8 mouse cellular contexts compared by ENCODE assay signal in the genomic region with DNA sequence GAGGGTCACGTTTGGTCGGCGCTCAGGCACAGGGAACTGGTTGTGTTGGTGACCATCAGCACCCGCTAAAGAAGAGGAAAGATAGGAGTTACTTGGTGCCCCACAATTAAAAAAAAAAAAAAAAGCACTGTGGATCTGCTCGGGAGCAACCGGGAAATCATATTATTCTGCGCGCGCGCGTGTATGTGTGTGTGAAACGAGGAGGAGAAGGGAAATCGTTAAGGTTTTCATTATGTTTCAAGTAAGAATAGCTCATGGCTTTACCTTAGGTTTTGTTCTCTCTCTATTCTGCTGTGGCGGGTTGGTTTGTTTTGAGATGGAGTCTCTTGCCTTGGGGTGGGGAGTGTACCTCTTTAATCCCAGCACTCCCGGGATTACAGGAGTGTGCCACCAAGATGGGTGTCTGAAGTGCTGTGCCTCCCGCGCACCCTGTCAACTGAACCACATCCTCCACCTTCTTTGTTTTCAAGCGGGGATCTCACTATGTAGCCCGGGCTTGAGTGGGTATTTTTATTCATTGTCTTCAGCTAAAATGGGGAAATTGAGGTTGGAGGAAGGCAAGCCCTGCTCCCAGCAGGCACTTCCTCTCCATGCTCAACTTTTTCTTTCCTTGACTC. TPM values are rescaled to one million over a fixed set of nuclear protein-coding genes. Genes with fewer than 3 reads are reported as not detected.
A peak's percentile ranks its signal among the peaks of the same experiment; 100 is the strongest.
DNase-seq lines count a peak whose midpoint lies in the region; ATAC-seq and TF ChIP-seq lines count a peak whose summit lies in the region.

No protein-coding gene starts in this region.

- H3K4me2 ChIP-seq in heart, embryonic 15.5 days = peak overlapping the region; percentile 88
- peak overlapping the region; percentile 100 for H3K4me2 ChIP-seq in forebrain, embryonic 13.5 days
- peak overlapping the region; percentile 93 for H3K4me2 ChIP-seq in liver, embryonic 14.5 days (ENCODE audit: low read depth)

- WGBS in heart, embryonic 15.5 days = 5% methylated on average over 19 of the region's 19 CpGs
- WGBS in forebrain, embryonic 13.5 days = 3% methylated on average over 19 of the region's 19 CpGs
- under 1% methylated on average over 19 of the region's 19 CpGs for WGBS in liver, embryonic 14.5 days (ENCODE audit: insufficient replicate concordance)

- H3K36me3 ChIP-seq in heart, embryonic 15.5 days = peaks cover 5% of the 10 kb centered on the region
- peaks cover 31% of the 10 kb centered on the region for H3K36me3 ChIP-seq in G1E (replicated peaks)
- peaks cover 19% of the 10 kb centered on the region for H3K36me3 ChIP-seq in forebrain, embryonic 13.5 days (ENCODE audit: poor library complexity, severe bottlenecking)
- H3K36me3 ChIP-seq in liver, embryonic 14.5 days (replicated peaks; ENCODE audit: control insufficient read depth, insufficient read depth, low read depth) = peaks cover 6% of the 10 kb centered on the region; the same call in 1 of the 2 replicates

- no peak for TF ChIP-seq EP300 in liver, embryonic 14.5 days (IDR thresholded peaks at IDR 0.05; ENCODE audit: low read depth)

- no peak for DNase-seq in heart, postnatal 25 days (ENCODE audit: low spot score)
- DNase-seq in G1E (ENCODE audit: low spot score) = peak; percentile 39
- DNase-seq in liver, embryonic 14.5 days (ENCODE audit: low read depth in 3 of 3, low spot score in 3 of 3) = no peak
- peak; percentile 39 for DNase-seq in thymus, postnatal 14 days
- no peak for DNase-seq in MN1 (ENCODE audit: low spot score)
- DNase-seq in natural killer cell, adult 2 months (ENCODE audit: low spot score in 2 of 2) = no peak

- no peaks in the 10 kb centered on the region for H3K27me3 ChIP-seq in heart, embryonic 15.5 days
- 0 out of 2 replicates have a peak, but pooled peaks cover 3% of the 10 kb centered on the region for H3K27me3 ChIP-seq in G1E (ENCODE audit: insufficient read depth, low read length)
- H3K27me3 ChIP-seq in forebrain, embryonic 13.5 days = no peaks in the 10 kb centered on the region
- H3K27me3 ChIP-seq in liver, embryonic 14.5 days (ENCODE audit: control insufficient read depth, insufficient read depth, low read length) = no peaks in the 10 kb centered on the region

- H3K4me3 ChIP-seq in heart, embryonic 15.5 days = peak overlapping the region; percentile 74
- H3K4me3 ChIP-seq in G1E (ENCODE audit: low read depth, low read length) = peak overlapping the region; percentile 82
- peak overlapping the region; percentile 86 for H3K4me3 ChIP-seq in forebrain, embryonic 13.5 days
- H3K4me3 ChIP-seq in liver, embryonic 14.5 days (ENCODE audit: insufficient read depth in 1 of 2, low read depth in 2 of 2, low read length in 2 of 2) = peak overlapping the region; percentile 73 to 90

- peak overlapping the region; percentile 63 for H3K9ac ChIP-seq in heart, embryonic 15.5 days
- peak overlapping the region; percentile 94 for H3K9ac ChIP-seq in forebrain, embryonic 13.5 days
- H3K9ac ChIP-seq in liver, embryonic 14.5 days (replicated peaks) = peak overlapping the region; percentile 91

- no peak for TF ChIP-seq CTCF in G1E (IDR thresholded peaks at IDR 0.05; ENCODE audit: low read depth, low read length)
- no peak for TF ChIP-seq CTCF in liver, embryonic 14.5 days (IDR thresholded peaks at IDR 0.05; ENCODE audit: low read depth)

- intact Hi-C loops in heart, postnatal 25 days (cut with DNase I) = no loop called here

- no peaks in the 10 kb centered on the region for H3K9me3 ChIP-seq in heart, embryonic 15.5 days (replicated peaks)
- H3K9me3 ChIP-seq in G1E (replicated peaks) = no peaks in the 10 kb centered on the region
- H3K9me3 ChIP-seq in forebrain, embryonic 13.5 days (replicated peaks) = no peaks in the 10 kb centered on the region
- H3K9me3 ChIP-seq in liver, embryonic 14.5 days (ENCODE audit: control insufficient read depth, low read length) = no peaks in the 10 kb centered on the region

- no peak for ATAC-seq in heart, embryonic 15.5 days (replicated peaks; ENCODE audit: insufficient number of reproducible peaks, insufficient read depth, low FRiP score, low read depth)
- no peak for ATAC-seq in G1E (ENCODE audit: extremely low read depth, insufficient number of reproducible peaks, low FRiP score, poor library complexity, severe bottlenecking)
- ATAC-seq in forebrain, embryonic 13.5 days = no peak
- ATAC-seq in liver, embryonic 14.5 days (ENCODE audit: insufficient read depth) = no peak

- H3K27ac ChIP-seq in heart, embryonic 15.5 days = peak overlapping the region; percentile 87
- peak overlapping the region; percentile 78; the same call in 1 of the 2 replicates for H3K27ac ChIP-seq in forebrain, embryonic 13.5 days
- H3K27ac ChIP-seq in liver, embryonic 14.5 days = peak overlapping the region; percentile 76

- peaks cover 53% of the 10 kb centered on the region for H3K4me1 ChIP-seq in heart, embryonic 15.5 days (replicated peaks)
- H3K4me1 ChIP-seq in G1E (ENCODE audit: insufficient read depth, low read depth, low read length) = peaks cover 43% of the 10 kb centered on the region
- peaks cover 45% of the 10 kb centered on the region for H3K4me1 ChIP-seq in forebrain, embryonic 13.5 days
- H3K4me1 ChIP-seq in liver, embryonic 14.5 days (replicated peaks; ENCODE audit: control insufficient read depth in 2 of 2, insufficient read depth in 2 of 2, low read length in 1 of 2) = peaks cover 11 to 20% of the 10 kb centered on the region in 2 experiments

RNA-seq across cellular contexts. Expression of a gene that starts 0.8 kb away (rescaled TPM):
- 33.4 and 48.1 TPM in 2 replicates for polyA plus RNA-seq in heart, embryonic 15.5 days (2015; fragmentation: Nextera tagmentation; extraction: Ambion mirVana)
- total RNA-seq in heart, postnatal 25 days (2021) = 10 to 100 TPM; 76.0 to 77.1 TPM
- total RNA-seq in G1E (2014; fragmentation: Nextera tagmentation) = 17.9 and 25.1 TPM in 2 replicates
- 7.5 and 8.9 TPM in 2 replicates for total RNA-seq in G1E (2017)
- polyA plus RNA-seq in G1E (2012) = 14.3 and 18.8 TPM in 2 replicates
- polyA plus RNA-seq in forebrain, embryonic 13.5 days (2015; fragmentation: Nextera tagmentation; extraction: Ambion mirVana) = 60.5 and 70.6 TPM in 2 replicates
- polyA plus RNA-seq in liver, embryonic 14.5 days (2012; rRNA removed) = 15.4 and 16.8 TPM in 2 replicates
- 14.9 and 18.2 TPM in 2 replicates for polyA plus RNA-seq in liver, embryonic 14.5 days (2014; fragmentation: Nextera tagmentation; extraction: Ambion mirVana)

RNA-seq across cellular contexts. Expression of a gene that starts 14.0 kb away (rescaled TPM):
- 0.65 and 1.2 TPM in 2 replicates for polyA plus RNA-seq in heart, embryonic 15.5 days (2015; fragmentation: Nextera tagmentation; extraction: Ambion mirVana)
- total RNA-seq in heart, postnatal 25 days (2021) = under 1 TPM; 0.11 to 0.21 TPM
- not detected in 2 replicates for total RNA-seq in G1E (2014; fragmentation: Nextera tagmentation)
- 0.11 TPM in 1 of 2 replicates, not detected in the other for total RNA-seq in G1E (2017)
- not detected in 2 replicates for polyA plus RNA-seq in G1E (2012)
- 0.21 and 0.31 TPM in 2 replicates for polyA plus RNA-seq in forebrain, embryonic 13.5 days (2015; fragmentation: Nextera tagmentation; extraction: Ambion mirVana)
- 0.92 and 1.3 TPM in 2 replicates for polyA plus RNA-seq in liver, embryonic 14.5 days (2012; rRNA removed)
- polyA plus RNA-seq in liver, embryonic 14.5 days (2014; fragmentation: Nextera tagmentation; extraction: Ambion mirVana) = 1.8 and 3.0 TPM in 2 replicates

RNA-seq across cellular contexts. Expression of a gene that starts 23.8 kb away (rescaled TPM):
- 9.5 and 11.5 TPM in 2 replicates for polyA plus RNA-seq in heart, embryonic 15.5 days (2015; fragmentation: Nextera tagmentation; extraction: Ambion mirVana)
- total RNA-seq in heart, postnatal 25 days (2021) = 1 to 10 TPM; 3.2 to 4.4 TPM
- 8.4 and 10.0 TPM in 2 replicates for total RNA-seq in G1E (2014; fragmentation: Nextera tagmentation)
- total RNA-seq in G1E (2017) = 11.3 and 12.4 TPM in 2 replicates
- polyA plus RNA-seq in G1E (2012) = 18.8 and 19.4 TPM in 2 replicates
- polyA plus RNA-seq in forebrain, embryonic 13.5 days (2015; fragmentation: Nextera tagmentation; extraction: Ambion mirVana) = 27.3 and 28.5 TPM in 2 replicates
- polyA plus RNA-seq in liver, embryonic 14.5 days (2012; rRNA removed) = 6.8 and 6.9 TPM in 2 replicates
- polyA plus RNA-seq in liver, embryonic 14.5 days (2014; fragmentation: Nextera tagmentation; extraction: Ambion mirVana) = 5.1 and 6.3 TPM in 2 replicates

RNA-seq across cellular contexts. Expression of a gene that starts 28.5 kb away (rescaled TPM):
- 197 and 216 TPM in 2 replicates for polyA plus RNA-seq in heart, embryonic 15.5 days (2015; fragmentation: Nextera tagmentation; extraction: Ambion mirVana)
- 100 to 1,000 TPM; 111 to 127 TPM for total RNA-seq in heart, postnatal 25 days (2021)
- 247 and 294 TPM in 2 replicates for total RNA-seq in G1E (2014; fragmentation: Nextera tagmentation)
- 219 and 225 TPM in 2 replicates for total RNA-seq in G1E (2017)
- 181 and 297 TPM in 2 replicates for polyA plus RNA-seq in G1E (2012)
- 333 and 349 TPM in 2 replicates for polyA plus RNA-seq in forebrain, embryonic 13.5 days (2015; fragmentation: Nextera tagmentation; extraction: Ambion mirVana)
- polyA plus RNA-seq in liver, embryonic 14.5 days (2012; rRNA removed) = 118 and 122 TPM in 2 replicates
- 152 and 165 TPM in 2 replicates for polyA plus RNA-seq in liver, embryonic 14.5 days (2014; fragmentation: Nextera tagmentation; extraction: Ambion mirVana)

RNA-seq across cellular contexts. Expression of a gene that starts 32.3 kb away (rescaled TPM):
- 9.1 and 12.4 TPM in 2 replicates for polyA plus RNA-seq in heart, embryonic 15.5 days (2015; fragmentation: Nextera tagmentation; extraction: Ambion mirVana)
- 1 to 10 TPM; 4.5 to 5.2 TPM for total RNA-seq in heart, postnatal 25 days (2021)
- total RNA-seq in G1E (2014; fragmentation: Nextera tagmentation) (not detected in 2 replicates), G1E (2017) (0.06 and 0.33 TPM in 2 replicates)
- 0.11 and 0.63 TPM in 2 replicates for polyA plus RNA-seq in G1E (2012)
- 28.7 and 32.0 TPM in 2 replicates for polyA plus RNA-seq in forebrain, embryonic 13.5 days (2015; fragmentation: Nextera tagmentation; extraction: Ambion mirVana)
- 2.1 and 2.4 TPM in 2 replicates for polyA plus RNA-seq in liver, embryonic 14.5 days (2012; rRNA removed)
- 1.5 and 1.7 TPM in 2 replicates for polyA plus RNA-seq in liver, embryonic 14.5 days (2014; fragmentation: Nextera tagmentation; extraction: Ambion mirVana)

Comparison
In these comparisons a context has a peak if more than half of its experiments do, and no peak if none do; other contexts are left out.
1. DNase-seq: peak in G1E (single experiment) and thymus, postnatal 14 days (single experiment); none in heart, postnatal 25 days (single experiment), liver, embryonic 14.5 days (0 of 3), MN1 (single experiment) and natural killer cell, adult 2 months (0 of 2).
2. Peak in every context shown above with its lines, with median percentiles within 50 percentile points of each other: H3K27ac ChIP-seq, H3K4me2 ChIP-seq, H3K4me3 ChIP-seq and H3K9ac ChIP-seq.